Mouse (Mus musculus) layer of hippocampus, adult 9-10 months (tissue): ENCODE measurements at regions not wholly inside any gene's neighbourhood (a gene's known extent, or its start where the extent isn't known, plus 50 kb on each side); places are given as distances from the start of the nearest gene placed in this dataset.

ENCODE experiments used
- DNase-seq: peaks from one replicate; pipeline ENCODE4 v3.0.0; 2022; ENCODE audit warnings: low spot score

DNA sequence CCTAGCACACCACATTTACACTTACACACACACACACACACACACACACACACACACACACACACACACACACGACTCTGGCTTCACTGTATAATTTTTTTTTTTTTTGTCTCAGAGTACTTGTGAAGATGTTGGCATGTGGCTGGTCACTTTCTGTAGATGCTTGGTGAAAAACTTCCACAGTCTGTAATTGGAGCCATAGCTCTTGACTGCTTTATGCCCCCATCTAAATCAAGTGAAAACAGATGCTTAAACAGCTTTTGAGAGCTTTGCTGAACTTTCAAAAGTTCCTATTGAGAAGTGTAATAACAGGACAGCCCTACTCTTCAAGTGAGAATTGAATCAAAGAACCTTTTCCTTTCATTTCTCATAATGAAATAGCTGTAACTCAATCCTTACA, 317.7 kb downstream of the Gm21750 start:
- no peak for DNase-seq

DNA sequence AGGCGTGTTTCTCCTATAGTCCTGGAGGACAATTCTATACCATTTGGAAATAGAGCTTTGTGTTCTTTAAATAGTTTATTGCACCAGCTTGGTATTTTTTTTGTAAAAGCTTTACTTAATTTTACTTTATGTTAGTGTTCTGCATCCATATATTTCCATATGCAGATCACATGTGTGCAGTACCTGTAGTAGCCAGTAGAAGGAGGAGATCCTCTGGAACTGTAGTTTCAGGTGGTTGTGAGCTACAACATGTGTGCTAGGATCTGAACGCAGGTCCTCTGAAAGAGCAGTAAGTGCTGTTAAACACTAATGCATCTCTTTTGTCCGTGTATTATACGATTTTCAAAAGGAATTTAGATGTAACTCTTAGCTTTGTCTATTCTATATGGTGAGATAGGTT, 335.2 kb downstream of the Gm21750 start:
- no peak for DNase-seq

DNA sequence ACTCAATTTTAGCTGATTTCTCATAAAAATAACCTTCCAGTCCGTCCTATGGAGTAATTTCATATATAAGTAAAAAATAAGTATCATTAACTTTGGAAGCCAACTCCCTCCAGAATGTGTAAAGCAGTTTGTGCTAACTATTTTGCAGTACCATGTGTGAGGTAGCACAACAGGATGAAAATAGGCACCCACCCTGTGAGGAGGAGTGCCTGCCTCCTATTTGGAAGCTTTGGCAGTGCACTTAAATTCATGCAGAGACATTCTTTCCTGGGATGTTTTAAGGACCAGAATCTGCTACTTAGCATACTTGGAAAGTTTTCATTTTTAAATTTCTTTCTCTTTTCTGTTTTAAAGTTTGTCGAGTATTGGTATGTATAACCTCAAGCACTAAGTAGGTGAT, 336.8 kb downstream of the Gm21750 start:
- DNase-seq, result no peak

DNA sequence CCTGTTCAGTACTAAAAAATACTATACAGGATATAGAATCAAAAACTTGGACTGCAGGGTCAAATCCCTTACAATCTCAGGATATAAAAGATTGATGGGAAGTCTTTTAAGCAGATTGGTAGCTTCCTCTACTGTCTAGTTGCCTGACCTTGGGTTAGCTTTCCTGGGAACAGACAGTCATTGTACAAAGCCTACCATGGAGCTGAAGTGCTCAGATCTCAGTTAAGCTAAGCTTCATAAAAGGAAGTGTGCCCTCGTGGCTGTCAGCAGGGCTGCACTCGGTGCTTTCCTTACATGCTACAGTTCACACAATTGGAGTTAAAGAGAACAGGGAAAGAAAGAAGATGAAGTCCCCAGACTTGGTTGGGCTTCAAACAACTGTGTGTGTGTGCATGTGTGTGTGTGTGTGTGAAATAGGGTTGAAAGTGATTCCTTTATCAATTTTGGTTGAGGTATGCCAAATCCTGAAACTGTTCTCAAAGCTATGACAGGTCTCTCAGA, 338.4 kb downstream of the Gm21750 start:
- no peak for DNase-seq

DNA sequence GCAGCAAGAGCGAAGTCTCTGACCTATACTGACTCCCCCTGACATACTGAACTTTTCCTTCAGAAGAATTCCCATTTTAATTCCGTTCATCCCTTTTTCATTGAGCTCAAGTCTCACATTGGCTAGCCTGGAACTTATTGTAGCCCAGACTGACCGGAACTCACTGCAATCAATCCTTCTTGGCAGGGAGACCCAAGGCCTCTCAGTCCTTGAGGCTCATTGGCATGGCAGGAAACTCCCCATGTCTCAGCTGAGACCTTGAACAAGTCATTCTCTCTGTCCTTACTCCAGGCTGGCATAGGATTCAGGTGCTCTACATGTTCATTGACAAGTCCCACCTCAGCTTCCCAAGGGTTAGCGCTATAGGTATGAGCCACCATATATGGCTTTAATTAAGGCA, 345.9 kb downstream of the Gm21750 start:
- no peak for DNase-seq

DNA sequence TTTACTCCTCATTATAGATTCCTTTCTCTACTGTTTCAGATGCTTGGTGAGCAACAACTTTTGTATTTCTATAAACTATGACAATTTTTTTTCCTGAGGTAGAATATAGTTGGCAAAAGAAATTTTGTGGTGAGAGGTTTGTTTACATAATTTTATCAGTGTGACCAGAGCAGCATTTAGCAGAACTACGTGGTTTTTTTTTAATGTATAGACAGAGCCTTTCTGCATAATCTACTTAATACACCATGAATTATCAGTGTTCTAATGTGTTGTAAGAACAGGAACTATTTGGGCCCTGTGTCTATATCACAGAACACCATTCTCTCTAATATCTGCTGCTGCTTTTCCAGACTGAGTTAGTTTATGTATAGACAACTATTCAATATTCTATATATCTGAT, 350.5 kb downstream of the Gm21750 start:
- no peak for DNase-seq

DNA sequence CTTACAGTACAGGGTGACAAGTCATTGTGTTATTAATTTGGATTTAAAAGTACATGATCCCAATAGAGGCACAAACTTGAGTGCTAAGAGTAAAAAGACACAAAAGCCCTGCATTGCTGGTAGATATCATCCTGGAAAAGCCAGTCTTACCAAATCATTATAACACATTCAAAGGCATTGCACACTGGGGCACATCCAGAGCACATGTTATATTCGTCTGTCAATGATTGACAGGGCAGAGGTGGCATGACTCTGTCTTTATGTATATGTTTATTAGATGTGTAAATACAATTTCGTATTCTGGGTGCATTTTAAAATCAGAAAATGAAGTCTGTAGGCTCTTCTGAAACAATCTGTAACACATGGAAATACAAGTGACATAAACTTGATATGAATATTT, 358.4 kb downstream of the Gm21750 start:
- no peak for DNase-seq

DNA sequence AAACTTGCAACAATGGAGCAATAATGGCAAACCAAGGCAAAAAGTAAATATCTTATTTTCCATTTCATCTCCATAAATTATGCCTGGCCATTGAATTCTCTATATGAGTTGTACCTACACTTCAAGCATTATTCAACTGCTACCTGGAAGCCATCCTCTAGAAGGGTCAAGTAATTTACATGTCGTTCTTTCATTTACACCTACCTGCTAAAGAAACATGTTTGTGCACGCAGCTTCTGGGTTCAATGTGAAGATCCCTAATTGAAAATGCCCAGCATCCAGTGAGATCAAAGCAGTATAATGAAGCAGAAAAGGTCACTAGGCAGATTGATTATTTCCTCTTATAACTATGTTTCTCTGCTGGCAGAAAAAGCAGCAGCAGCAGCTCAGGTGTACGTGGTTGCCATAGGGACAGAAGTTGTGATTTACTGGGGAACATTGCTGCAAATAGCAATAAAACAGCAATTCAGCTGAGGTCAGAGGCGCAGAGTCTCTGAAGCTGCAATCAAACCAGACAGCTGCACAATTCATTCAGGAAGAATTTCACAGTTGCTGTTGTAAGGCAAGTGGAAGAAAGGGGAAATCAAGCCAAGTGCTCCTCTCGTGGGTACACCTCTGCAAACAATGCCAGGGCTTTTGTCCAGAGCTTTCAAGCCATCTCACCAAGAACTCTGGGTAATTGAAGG, 386.1 kb downstream of the Gm21750 start:
- no peak for DNase-seq

DNA sequence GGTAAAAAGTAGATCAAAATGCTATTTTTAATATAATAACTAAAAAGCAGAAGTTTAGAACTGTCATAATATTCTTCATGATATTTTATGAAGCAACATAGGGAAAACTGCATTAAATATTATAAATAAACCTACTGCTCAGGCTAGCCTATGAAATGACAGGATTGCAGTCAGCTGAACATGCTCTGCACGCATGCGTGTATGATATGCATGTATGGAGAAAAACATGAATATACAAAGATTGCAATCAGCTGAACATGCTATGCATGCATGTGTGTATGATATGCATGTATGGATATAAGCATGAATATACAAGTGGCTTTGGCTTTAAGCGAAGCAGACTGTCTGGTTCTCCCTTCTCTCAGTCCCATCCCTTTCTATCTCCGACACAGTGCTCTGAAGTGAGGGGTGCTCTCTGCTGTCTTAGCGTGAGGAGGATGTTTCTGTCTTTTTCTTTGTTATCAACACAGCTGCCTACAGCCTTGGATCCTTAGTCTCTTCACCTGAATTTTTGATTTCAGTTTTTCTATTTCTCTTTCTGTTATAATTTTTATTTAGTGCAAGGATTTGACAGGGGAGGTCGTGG, 386.8 kb downstream of the Gm21750 start:
- no peak for DNase-seq

DNA sequence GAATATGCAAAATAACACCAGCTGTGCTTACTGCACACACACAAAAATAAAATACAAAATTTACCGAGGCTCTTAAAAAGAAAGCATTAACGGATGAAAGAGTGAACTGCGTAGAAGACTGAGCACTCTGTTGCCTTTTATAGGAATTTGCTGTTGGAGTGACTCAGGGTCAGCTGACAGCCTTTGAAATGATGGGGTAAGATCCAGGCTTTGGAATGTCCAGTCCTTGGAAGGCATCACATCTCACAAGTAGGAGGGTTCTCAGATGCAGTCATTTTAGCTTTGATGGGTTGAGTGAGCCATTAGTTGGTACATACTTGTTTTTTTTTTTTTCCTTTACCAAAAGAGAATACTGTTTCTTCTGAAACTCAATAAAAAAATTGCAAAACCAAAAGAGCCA, 387.4 kb downstream of the Gm21750 start:
- DNase-seq, result no peak

DNA sequence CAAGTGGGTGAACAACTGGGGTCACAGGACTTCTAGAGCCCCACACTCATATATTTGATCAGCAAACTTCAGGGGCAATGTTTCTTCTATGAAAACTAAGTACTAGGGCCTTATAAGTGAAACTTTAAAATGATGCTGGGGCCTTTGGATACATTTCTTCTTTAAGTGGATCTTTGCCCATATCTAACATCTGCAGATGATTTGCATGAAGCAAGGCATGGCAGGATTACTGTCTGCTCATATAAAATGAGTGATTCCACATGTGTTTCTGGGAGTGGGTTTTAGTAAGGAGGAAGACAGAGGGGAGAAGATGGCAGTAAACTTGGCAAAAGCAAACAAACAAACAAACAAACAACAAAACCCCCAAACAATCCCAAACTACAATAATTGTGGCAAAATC, 405.0 kb downstream of the Gm21750 start:
- no peak for DNase-seq

DNA sequence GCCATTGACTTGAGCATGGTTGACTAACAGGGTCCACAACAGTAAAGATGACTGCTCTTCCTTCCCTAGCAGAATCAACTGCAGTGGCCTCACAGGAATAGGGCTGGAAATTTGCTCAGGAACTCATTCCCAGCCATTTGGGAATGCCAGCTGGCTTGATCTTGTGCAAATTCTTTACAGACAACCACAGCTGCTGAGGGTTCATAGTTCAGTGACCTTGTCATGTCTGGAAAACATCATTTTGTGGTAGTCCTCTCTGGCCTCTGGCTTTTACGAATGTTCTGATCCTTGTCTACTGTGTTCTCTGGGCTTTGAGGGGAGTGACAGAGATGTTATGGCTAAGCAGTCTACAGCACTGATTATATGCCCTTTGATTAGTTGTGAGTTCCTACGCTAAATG, 432.0 kb downstream of the Gm21750 start:
- DNase-seq, result no peak

DNA sequence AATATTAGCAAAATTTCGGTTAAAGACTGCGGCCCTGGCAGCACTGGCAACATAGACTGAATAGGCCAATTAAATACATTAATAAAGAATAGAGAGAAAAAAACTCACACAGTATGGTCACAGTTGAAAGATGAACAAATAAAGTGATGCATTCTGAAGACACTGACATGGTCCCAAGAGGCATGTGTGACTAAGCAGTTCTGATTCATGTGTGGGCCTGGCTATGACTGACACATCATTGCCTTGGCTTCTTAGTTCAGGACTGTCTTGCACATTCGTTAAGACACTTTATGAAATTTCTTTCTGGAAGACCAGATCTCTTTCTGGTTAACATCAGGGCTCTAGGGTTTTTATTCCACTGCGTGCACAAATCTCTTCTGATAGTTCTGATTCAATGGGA, 438.7 kb downstream of the Gm21750 start:
- no peak for DNase-seq

DNA sequence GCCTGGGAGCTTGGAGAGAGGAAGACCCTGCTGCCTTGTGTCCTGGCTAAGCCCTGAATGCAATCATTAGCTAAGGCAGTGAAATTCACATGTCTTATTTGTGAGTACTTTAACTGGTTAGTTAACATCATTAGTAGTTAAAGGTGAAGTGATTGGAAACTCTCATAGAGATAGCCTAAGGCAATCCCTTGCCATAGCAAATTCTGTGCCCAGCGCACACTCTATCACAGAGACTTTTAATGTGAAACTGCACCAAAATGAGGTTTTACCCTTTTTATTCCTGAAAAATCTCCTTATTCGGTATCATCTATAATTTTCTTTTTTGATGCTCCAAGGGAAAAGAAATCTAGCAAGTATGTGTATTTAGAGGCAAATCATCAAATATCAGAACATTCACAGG, 451.6 kb downstream of the Gm21750 start:
- no peak for DNase-seq

DNA sequence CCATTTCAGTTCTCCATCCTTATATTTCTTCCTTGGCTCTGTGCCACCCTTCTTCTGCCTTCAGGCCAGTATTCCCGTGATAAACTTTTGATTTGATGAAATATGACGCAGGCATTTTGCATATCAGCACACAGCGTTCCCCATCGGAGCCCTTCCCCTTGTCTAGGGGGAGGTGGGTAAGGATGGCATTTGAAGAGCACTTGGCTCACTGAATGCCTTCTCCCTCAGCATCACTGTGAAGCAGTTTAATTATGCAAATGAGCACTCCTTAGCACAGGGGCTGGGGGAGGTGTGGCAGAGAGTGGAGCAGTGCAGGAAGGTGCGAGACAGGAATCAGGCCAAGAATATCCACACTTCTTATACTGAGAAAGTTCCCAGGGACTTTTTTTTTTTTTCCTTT, 452.1 kb downstream of the Gm21750 start:
- DNase-seq, result no peak

DNA sequence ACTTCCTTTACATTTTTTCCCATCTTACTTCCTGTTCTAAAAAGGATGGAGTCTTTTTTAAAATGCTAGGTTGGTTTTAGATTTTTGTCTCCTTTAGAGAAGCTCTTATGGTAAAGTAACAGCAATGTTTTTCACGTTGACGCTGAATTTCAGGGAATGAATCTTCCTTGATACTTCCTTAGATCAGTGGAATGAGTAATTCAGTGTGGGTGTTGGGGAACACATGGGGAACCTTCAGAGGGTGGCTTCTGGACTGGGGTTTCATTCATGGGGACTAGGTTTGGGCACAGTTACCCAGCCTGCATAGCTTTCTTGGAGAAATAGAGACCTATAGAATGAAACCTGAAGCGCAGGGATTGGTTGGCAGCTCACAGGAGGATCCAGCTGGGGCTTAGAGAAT, 452.5 kb downstream of the Gm21750 start:
- DNase-seq, result no peak

DNA sequence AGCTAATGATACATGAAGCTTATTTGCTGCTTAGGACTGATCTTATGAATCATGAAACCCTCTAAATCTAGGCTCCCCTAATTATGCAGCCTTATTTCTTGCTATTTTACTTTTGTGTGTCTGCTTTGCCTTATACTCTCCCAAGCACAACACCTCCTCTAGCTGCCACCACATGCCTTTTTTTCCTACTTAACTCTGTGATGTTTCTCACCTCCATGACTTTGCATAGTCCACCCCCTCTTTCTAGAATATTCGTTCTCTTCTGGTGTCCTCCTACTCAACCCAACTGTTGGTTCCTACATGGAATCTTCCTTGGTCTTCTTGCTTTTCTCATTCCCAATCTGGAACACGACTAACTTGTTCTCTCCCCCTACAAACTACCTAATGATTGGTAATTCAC, 456.7 kb downstream of the Gm21750 start:
- no peak for DNase-seq

DNA sequence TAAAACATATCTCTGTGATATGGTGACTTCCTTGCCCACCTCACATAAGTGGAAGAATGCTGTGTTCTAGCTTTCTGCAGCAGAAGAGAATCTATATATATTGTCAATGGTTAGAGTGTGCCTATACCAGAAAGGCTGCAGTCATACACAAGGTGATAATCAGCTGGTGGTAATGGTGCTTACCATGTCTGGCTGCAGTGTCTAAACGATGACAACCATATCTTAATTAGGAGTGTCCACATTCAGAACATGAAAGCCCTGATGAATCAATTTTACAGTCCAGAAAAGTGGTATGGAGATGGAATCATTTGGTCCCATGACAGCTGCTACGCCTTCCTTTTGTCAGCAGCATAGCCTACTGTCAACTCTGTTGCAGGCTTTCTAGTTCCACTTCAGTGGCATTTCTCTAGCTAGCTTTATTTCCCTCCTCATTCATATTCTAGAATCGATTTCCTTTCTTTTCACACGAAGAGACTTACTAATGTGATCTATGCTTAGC, 484.2 kb downstream of the Gm21750 start:
- no peak for DNase-seq

DNA sequence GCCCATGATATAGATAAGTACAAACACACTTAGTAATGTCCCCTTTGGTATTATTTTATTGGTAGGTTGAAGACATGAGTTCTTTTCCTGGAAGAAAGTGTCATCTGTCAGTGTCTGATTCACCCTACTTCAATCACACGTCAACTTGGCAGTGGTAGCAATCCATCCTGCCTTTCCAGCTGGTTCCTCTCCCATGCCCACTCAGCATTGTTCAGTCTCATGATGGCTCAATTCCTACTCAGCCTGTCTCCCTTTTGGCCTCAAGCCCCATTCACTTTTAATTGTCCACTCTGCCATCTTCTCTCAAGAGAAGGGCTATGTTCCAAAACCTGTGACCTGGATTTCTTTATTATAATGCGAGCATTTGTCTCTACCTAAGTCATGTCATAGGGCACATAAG, 474.4 kb upstream of the Htr2a start:
- DNase-seq, result peak; percentile 7

DNA sequence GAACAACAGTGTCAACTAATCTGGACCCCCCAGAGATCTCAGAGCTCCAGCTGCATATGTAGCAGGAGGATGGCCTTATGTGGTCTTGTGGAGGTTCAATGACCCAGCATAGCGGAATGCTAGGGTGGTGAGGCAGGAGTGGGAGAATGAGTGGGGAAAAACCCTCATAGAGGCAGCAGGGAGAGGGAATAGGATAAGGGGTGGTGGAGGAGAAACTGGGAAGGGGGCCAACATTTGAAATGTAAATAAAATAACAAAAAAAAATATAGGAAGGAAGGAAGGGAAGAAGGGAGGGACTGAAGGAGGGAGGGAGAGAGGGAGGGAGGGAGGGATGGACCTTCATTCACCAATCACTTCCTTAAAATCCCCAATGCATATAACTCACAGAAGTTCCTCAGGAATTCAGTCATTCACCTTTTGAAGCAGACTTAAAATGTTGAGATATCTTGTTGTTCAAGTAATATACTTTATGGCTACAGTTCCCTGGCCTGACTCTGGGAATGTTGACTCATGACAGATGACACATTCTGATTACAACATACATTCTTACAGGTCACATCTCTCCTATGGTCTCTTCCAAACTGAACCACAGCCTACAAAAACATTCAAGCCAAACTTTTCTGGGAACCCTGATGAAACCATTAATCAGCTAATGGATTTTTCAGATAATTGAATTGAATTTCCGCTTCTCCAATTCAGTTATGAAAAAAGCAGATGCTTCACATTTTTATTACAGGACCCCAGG, 471.3 kb upstream of the Htr2a start:
- no peak for DNase-seq

DNA sequence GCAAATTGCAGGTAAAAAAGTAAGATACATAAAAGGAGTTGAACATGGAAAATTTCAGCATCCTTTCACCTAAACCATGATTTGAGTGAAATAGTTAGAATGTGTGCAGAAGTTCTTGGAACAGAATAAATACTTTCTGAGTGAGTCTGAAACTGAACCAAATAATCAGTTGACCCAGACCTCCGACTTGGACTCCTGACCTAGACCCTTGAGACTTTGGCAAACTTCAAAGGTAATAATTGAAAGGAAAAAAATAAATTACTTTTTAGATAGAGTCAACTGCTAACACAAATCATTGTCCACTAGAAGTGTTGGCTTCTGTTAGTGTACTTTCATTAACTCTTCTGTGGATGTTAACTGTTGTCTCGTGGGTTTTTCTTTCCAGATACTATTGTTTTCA, 460.6 kb upstream of the Htr2a start:
- no peak for DNase-seq

DNA sequence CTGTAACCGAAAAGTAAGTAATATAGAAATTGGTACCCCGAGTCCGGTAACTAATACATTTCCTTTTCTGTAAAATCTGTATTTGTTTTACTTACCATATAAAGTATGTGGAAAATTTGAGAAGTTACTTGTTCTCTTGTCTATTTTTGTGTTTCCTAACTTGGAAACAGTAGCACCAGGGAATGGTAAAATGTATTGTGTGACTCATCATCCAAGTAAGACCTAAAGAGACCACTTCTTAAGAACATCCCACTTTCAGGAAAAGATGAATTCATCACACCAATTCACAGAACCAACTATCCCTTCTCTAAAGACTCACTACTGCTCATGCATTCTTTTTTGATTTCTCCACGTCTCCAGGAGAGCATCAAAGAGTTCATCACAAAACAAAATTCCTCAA, 457.6 kb upstream of the Htr2a start:
- DNase-seq, result no peak

DNA sequence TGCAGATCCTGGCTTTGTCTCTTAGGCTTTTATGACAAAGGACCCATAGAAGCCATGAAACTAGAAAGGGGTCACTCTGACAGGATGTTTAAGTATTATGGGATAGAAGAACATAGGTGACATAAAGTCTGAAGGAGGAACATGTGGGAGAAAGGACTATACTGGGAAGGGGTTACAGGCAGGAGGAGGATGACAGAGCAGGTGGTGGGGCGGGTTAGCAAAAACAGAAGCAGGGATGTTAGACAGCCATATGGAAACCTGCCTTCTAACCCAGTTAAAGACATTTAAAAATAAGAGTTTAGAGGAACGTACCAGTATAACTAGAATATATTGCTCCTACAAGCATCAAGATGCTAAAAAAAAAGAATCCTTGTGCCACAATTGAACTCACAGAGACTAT, 438.9 kb upstream of the Htr2a start:
- no peak for DNase-seq
